Mouse (Mus musculus) bone marrow macrophage, adult 2 months (primary cell): Measurements from ENCODE around the gene Gys1. TPM values are rescaled to one million over a fixed set of nuclear protein-coding genes. Genes with fewer than 3 reads are reported as not detected.

Source experiments
- H3K27ac ChIP-seq: 2 replicates; pipeline ENCODE4 v1.5.1; 2012; ENCODE audit warnings: low read depth, low read length; ENCODE audit not compliant: insufficient read depth
- H3K4me1 ChIP-seq: 2 replicates; pipeline ENCODE4 v1.6.1; 2012; ENCODE audit warnings: low read length; ENCODE audit not compliant: control insufficient read depth, insufficient read depth
- H3K4me3 ChIP-seq: 2 replicates; pipeline ENCODE4 v1.5.1; 2012; ENCODE audit warnings: mild to moderate bottlenecking, low read length, moderate library complexity; ENCODE audit not compliant: insufficient read depth
- CTCF ChIP-seq: IDR thresholded peaks from 2 replicates; pipeline ENCODE4 v1.5.1; 2012; ENCODE audit warnings: low read depth, mild to moderate bottlenecking, low read length, moderate library complexity
- POLR2A ChIP-seq: IDR thresholded peaks from 2 replicates; pipeline ENCODE4 v1.6.1; 2012; ENCODE audit warnings: mild to moderate bottlenecking, low read depth, low read length, borderline replicate concordance
- polyA plus RNA-seq: library from polyadenylated mRNA; stranded (reverse); fragments of >200 nt; gene quantifications from 2 replicates; pipeline ENCODE4 v1.2.4, GENCODE M21; 2012; ENCODE audit not compliant: missing spikeins, insufficient read depth, insufficient read length

The Gys1 gene
- polyA plus RNA-seq, 1 experiment: 12.8 TPM

GRCm38 (mm10) chr7:45436444-45436843 is 1.8 kb downstream of the Gys1 start:
- H3K4me3 ChIP-seq: no peak overlapping the region
- no peak overlapping the region for H3K27ac ChIP-seq
- peaks cover 20% of the 10 kb centered on the region for H3K4me1 ChIP-seq
- TF ChIP-seq POLR2A (no peak), CTCF (no peak)

GRCm38 (mm10) chr7:45437046-45437445 is 2.4 kb downstream of the Gys1 start:
- Histone ChIP-seq H3K4me3 (no peak overlapping the region), H3K4me1 (peaks cover 20% of the 10 kb centered on the region), H3K27ac (no peak overlapping the region)
- TF ChIP-seq POLR2A: no peak
- no peak for TF ChIP-seq CTCF

GRCm38 (mm10) chr7:45437521-45438276 is 3.1 kb downstream of the Gys1 start, which contains the start of gene Ruvbl2:
Ruvbl2 (minus strand) TSS chr7:45438096.
- TF ChIP-seq POLR2A (no peak), CTCF (no peak)
- no peak within 1 kb of the TSS for H3K27ac ChIP-seq
- peaks cover 15% of the 10 kb centered on the region for H3K4me1 ChIP-seq
- H3K4me3 ChIP-seq: no peak within 1 kb of the TSS

GRCm38 (mm10) chr7:45443526-45444420 is 9.1 kb downstream of the Gys1 start:
- H3K27ac ChIP-seq: no peak overlapping the region
- H3K4me1 ChIP-seq: no peaks in the 10 kb centered on the region
- H3K4me3 ChIP-seq: no peak overlapping the region
- TF ChIP-seq POLR2A: no peak

- Histone ChIP-seq H3K4me3 (no peak overlapping the region), H3K27ac (no peak overlapping the region), H3K4me1 (no peaks in the 10 kb centered on the region)
- TF ChIP-seq CTCF: no peak
- TF ChIP-seq POLR2A: no peak
These were observed 11.9 kb downstream of the Gys1 start for GRCm38 (mm10) chr7:45446589-45446988.

GRCm38 (mm10) chr7:45447325-45447990 is 12.8 kb downstream of the Gys1 start:
- Histone ChIP-seq H3K4me3 (no peak overlapping the region), H3K27ac (no peak overlapping the region), H3K4me1 (no peaks in the 10 kb centered on the region)
- TF ChIP-seq CTCF: peak; percentile 9; the same call in 1 of the 2 replicates
- TF ChIP-seq POLR2A: no peak

GRCm38 (mm10) chr7:45449974-45450373 is 15.3 kb downstream of the Gys1 start:
- H3K27ac ChIP-seq: no peak overlapping the region
- H3K4me3 ChIP-seq: no peak overlapping the region
- no peak for TF ChIP-seq CTCF
- no peak for TF ChIP-seq POLR2A
- H3K4me1 ChIP-seq: no peaks in the 10 kb centered on the region

GRCm38 (mm10) chr7:45451344-45451982 is 16.8 kb downstream of the Gys1 start:
- Histone ChIP-seq H3K4me1 (no peaks in the 10 kb centered on the region), H3K4me3 (no peak overlapping the region)

GRCm38 (mm10) chr7:45454971-45455370 is 20.3 kb downstream of the Gys1 start:
- Histone ChIP-seq H3K4me1 (no peaks in the 10 kb centered on the region), H3K27ac (no peak overlapping the region), H3K4me3 (no peak overlapping the region)
- no peak for TF ChIP-seq CTCF

More at GRCm38 (mm10) chr7:45451344-45451982, 16.8 kb downstream of the Gys1 start:
- no peak overlapping the region for H3K27ac ChIP-seq
- TF ChIP-seq POLR2A: no peak
- peak; percentile 54 for TF ChIP-seq CTCF

GRCm38 (mm10) chr7:45455932-45456696 is 21.5 kb downstream of the Gys1 start:
- peaks cover 8% of the 10 kb centered on the region for H3K4me1 ChIP-seq
- H3K27ac ChIP-seq: peak overlapping the region; percentile 100
- TF ChIP-seq POLR2A: no peak
- no peak for TF ChIP-seq CTCF
- peak overlapping the region; percentile 94 for H3K4me3 ChIP-seq
